Mouse (Mus musculus): ENCODE measurements at regions not wholly inside any gene's neighbourhood (a gene's known extent, or its start where the extent isn't known, plus 50 kb on each side); places are given as distances from the start of the nearest gene placed in this dataset.

DNA sequence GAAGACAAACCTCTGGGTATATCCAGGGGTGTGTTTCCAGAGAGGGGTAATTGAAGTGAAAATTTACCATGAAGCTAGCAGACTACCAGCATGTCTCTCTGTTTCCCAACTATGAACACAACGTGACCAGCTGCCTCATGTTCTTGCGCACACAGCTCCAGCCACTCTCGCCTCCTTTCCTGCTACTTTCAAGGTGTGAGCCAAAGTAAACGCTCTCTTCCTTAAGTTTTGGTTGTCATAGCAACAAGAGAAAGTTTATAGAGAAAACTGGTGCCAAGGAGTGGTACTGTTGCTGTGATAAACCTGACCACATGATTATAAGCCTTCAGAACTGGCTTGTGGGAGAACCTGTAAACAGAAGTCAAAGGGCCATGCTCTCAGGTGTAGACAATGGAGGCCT lies 207.0 kb upstream of the Dio3 start:
- no peak for TF ChIP-seq CTCF (IDR thresholded peaks at IDR 0.05; ENCODE audit: borderline replicate concordance, control insufficient read depth, extremely low read depth, insufficient read depth, low read length, poor library complexity)
- no peak for TF ChIP-seq POLR2A (IDR thresholded peaks at IDR 0.05; ENCODE audit: control insufficient read depth, extremely low read depth, insufficient read depth, low read length, poor library complexity)

All from thymus, adult 2 months (tissue).